Mouse (Mus musculus) splenic B cell, adult 2 months (primary cell): Measurements from ENCODE around the gene Gprc5a.

Source experiments
- DNase-seq: peaks from one replicate; pipeline ENCODE4 v3.0.0-alpha.2; 2011; ENCODE audit warnings: low read depth, low spot score
- H3K27me3 ChIP-seq: 2 replicates; pipeline ENCODE4 v1.6.1; 2012; ENCODE audit warnings: mild to moderate bottlenecking, low read length, moderate library complexity, mixed read lengths; ENCODE audit not compliant: control insufficient read depth, poor library complexity, insufficient read depth, severe bottlenecking
- H3K36me3 ChIP-seq: 2 replicates; pipeline ENCODE4 v1.6.1; 2012; ENCODE audit warnings: mild to moderate bottlenecking, low read length, moderate library complexity, mixed read lengths; ENCODE audit not compliant: control insufficient read depth, poor library complexity, insufficient read depth, severe bottlenecking

The Gprc5a gene

DNA sequence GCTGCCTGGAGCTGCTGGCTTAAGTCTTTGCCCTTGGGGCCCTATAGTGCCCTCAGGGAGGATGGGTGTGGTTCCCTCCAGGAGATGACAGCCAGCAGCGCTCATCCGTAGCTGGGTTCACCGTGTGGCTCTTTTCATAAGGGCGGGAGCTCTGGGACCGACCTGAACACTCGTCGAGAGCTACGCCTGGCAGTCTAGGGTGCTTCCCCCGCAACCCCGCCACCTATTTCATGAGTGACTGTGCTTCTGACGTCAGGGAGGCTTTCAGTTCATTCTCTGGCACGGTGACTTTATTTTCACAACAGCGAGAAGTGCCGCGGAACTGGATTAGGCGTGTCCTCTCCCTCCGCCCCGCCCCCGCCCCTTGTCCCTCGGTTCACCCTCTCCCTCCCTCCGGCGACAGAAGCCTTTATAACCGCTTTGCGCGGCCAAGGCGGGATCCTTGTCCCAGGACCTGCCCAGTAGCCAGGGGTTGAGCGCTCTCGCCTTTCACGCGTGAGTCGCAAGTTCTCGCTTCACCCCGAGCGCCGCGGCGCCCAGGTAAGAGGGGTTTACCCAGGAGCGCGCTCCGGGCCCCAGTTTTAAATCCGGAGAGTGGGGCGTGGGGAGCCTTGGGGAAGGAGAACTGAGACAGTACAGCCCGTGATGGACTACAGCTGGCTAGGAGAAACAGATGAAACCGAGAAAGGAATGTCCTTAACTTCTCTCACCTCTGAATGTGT lies at the start of gene Gprc5a:
Gene Gprc5a, plus strand, starts transcription at position 416 of the 722 bp plus-strand sequence.
- H3K27me3 ChIP-seq: no peaks in the 10 kb centered on the region
- H3K36me3 ChIP-seq: no peaks in the 10 kb centered on the region
- DNase-seq: peak; percentile 86

DNA sequence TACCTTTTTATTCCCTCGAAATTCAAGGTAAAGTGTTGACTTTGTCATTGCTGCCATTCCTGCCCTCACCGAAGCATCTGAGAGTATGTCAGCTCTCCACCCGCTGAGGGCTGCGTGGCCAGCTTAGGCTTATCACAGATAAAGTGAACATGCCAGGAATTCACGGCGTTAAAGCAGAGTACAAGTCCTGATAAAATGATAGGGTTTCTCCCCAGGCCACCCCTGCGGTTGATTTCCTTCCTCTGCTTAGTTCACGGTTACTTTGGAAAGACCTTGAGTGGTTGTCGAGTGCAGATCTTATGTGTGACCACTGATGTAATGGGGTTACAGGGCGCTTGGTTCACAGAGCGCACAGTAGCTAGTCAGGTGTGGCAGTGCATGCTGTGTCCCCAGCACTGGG lies 48.2 kb upstream of the Gprc5a start:
- H3K27me3 ChIP-seq: no peaks in the 10 kb centered on the region
- no peak for DNase-seq

DNA sequence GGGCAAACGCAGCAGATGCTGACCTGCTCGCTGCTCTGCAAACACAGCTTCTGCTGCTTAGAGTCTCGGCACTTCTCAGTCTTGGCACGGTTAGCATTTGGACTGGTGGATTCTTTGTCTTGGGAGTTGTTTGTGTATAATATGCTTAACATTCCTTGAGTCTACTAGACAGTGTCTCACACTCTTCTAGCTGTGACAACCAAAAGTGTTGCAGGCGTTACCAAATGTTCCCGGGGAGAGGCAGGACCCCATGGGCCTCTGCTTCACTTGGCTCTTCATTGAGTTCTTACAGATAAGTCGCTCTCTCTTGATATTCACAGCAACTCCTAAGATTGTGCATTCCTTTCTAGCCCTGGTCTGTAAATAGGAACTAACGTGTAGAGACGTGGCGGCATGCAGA lies 45.9 kb upstream of the Gprc5a start:
- Histone ChIP-seq H3K27me3 (no peaks in the 10 kb centered on the region), H3K36me3 (peaks cover 18% of the 10 kb centered on the region)
- DNase-seq: no peak

More for the DNA sequence above, 48.2 kb upstream of the Gprc5a start:
- peaks cover 18% of the 10 kb centered on the region for H3K36me3 ChIP-seq

DNA sequence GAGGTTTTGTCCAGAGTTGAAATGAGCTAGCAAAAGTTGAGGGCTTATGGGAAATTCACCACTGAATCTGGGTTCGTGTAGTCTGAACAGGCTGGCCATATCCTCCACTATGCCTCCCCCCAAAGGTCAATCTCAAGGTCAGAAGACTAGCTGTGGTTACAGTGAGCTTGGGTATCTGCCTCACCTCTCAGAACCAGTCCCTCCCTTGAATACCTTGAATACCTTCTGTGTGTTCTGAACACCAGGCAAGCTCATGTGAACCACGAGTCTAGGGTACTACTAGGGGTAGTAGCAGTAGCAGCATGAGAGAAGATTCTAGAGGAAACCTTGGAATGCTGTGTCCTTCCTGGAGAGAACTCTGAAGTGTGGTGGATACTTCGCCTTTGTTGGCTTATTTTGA lies 43.8 kb upstream of the Gprc5a start:
- no peak for DNase-seq
- no peaks in the 10 kb centered on the region for H3K27me3 ChIP-seq
- peaks cover 13% of the 10 kb centered on the region for H3K36me3 ChIP-seq

DNA sequence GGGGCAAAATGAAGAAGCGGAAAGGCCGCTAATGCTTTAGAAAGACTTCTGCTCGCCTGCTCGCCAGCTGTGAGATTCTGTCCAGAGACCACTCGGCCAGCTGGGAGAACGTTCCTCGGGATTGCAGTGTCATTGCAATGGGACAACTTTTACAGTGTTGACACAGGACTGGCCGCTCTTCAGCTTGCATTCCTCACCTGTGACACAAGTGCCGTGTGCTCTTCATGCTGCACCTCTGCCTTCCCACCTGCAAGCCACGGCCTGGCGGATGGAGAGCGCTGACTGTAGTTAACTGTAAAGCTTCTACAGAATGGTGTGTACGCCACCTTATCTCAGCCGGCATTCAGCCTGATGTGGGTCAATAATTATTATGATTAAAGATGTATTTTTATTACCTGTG lies 42.1 kb upstream of the Gprc5a start:
- Histone ChIP-seq H3K36me3 (peaks cover 9% of the 10 kb centered on the region), H3K27me3 (no peaks in the 10 kb centered on the region)
- DNase-seq: no peak

DNA sequence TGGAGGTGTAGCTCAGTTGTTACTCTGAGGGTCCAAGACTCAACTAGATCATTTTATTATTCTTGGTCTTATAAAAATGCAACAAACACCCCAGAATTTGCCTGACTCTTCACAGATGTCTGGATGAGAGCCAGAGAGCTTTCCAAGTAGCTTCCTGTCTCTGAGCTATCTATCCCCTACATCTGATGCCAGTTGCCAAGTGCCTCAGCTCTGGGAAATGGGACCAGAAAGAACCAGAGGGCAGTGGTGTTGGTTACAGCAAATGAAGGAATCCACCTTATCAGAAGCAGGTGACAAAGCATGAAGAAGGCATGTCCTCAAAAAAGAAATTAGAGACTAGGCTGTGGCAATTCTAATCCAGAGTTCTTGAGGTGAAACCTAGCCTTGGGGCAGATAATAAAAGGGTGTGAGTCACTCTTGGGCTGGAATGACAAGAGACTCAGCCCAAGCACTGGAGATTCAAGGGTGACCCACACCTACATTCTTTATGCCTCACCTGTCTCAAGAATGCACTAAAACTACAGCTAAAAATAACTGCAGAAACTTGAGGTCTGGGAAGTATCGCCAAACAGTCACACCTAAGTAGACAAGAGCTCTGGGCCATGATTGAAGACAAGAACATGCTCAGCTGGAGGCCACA lies 40.5 kb upstream of the Gprc5a start:
- no peak for DNase-seq
- Histone ChIP-seq H3K36me3 (peaks cover 7% of the 10 kb centered on the region), H3K27me3 (no peaks in the 10 kb centered on the region)

DNA sequence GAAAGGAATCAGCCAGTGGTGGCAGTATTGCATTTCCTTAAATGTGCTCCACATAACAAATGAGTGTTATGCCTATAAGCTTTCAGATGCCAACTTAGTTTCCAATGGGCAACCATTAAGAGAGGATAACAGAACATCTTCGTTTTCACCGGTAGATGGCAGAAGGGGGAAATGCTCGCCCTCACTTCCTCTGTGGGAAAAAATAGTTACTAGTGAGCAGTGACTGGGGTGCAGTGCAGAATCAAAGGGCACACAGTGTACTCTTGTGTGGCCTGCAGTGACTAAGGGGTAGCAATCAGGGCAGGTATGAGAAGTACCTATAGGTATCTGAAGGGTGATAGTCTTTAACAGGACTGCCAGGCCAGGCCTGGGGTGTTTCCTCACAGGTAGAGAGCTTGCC lies 39.2 kb upstream of the Gprc5a start:
- peak; percentile 57 for DNase-seq
- peaks cover 3% of the 10 kb centered on the region for H3K36me3 ChIP-seq
- H3K27me3 ChIP-seq: no peaks in the 10 kb centered on the region

DNA sequence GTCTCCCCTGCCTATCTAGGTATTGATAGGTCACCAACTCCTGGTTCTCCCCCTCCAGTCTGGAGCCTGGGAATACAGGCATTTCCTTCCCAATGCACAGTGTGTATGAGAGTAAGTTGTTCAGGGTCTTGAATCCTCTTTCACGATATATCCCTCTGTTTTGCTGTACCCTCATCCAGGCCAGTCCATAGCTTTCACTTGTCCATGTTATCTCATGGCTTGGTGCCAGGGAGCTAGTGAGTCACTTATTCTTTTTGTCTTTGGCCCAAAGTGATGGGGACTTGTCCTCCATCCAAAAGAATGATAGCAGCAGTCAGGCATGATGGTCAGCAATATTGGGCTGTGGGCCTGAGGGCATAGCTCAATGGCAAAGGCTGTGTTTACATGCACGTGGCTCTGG lies 38.7 kb upstream of the Gprc5a start:
- Histone ChIP-seq H3K36me3 (no peaks in the 10 kb centered on the region; the same call in 1 of the 2 replicates), H3K27me3 (no peaks in the 10 kb centered on the region)
- no peak for DNase-seq

DNA sequence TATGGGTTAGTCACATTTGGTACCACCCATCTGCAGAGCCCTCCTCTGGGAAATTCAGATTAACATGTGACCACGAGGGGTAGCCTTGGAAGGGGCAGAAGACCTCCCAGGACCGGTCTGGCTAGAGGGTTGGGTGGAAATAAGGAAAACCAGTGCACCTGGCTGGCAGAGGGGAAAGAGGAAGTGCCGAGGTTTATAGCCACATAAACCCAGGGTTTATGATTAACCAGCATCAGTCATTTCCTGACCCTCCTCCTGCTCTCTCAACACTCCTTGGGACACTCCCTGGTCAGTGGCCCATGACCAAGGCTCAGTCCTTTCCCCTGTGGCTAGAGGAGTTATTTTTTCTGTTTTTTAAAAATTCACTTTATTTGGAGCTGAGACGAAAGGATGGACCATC lies 36.2 kb upstream of the Gprc5a start:
- H3K36me3 ChIP-seq: no peaks in the 10 kb centered on the region
- DNase-seq: no peak

DNA sequence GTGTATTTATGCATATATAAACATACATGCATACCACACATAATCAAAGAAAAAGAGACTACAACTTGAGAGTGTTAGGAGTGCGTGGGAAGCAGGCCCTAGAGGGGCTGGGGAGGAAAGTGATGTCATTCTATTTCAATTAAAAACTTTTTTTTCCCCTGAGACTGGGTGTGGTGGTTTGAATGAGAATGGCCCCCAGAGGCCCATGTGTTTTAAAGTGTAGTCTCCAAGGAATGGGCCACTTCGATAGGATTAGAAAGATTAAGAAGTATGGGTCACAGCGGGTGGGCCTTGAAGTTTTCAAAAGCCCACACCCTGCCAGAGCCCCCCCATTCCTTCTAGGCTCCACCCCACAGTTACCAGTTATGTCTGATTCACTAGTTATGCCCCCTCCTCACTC lies 26.8 kb upstream of the Gprc5a start:
- Histone ChIP-seq H3K27me3 (no peaks in the 10 kb centered on the region), H3K36me3 (no peaks in the 10 kb centered on the region)
- no peak for DNase-seq

More for the DNA sequence above, 36.2 kb upstream of the Gprc5a start:
- no peaks in the 10 kb centered on the region for H3K27me3 ChIP-seq

DNA sequence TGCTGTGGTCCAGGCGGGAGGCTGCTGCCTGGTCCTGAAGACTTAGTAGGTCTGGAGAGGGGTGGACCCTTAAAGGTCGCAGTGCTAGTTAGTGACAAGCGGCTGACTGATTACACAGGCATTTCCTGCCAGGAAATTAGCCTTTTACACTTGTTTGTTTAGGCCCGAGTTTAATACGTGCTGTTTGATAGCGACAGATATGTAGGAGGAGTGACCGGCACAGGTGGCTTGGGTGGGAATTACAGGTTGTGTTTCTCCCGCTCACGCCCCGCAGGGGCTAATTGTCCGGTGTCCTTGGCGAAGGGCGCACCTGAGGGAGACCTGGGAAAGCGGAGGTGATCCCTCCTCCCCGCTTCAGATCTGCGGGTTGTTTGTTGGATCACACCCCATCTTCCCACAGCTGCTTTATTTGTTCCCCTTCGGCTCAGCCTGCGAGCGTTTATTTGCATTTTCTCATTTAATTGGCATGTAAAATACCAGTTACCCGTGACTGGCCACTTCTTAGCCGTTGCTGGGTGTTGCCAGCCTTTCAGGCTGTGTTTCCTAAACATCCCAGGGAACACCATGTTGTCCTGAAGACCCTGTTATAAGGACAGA lies 25.1 kb upstream of the Gprc5a start:
- DNase-seq: no peak
- no peaks in the 10 kb centered on the region for H3K36me3 ChIP-seq
- H3K27me3 ChIP-seq: no peaks in the 10 kb centered on the region

DNA sequence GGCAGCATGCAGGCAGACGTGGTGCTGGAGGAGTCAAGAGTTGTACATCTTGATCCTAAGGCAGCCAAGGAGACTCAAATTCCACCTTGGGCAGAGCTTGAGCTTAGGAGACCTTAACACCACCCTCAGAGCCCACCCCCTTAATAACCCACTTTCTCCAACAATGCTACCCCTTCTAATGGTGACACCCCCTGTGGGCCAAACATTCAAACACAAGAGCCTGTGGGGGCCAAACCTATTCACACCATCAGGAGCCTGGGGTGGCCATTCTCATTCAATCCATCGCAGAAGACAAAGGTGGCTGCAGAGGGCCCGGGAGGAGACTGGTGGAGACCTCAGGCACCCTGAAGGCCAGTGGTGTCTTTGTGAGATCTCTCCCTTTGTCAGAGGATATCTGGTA lies 23.5 kb upstream of the Gprc5a start:
- no peaks in the 10 kb centered on the region for H3K36me3 ChIP-seq
- H3K27me3 ChIP-seq: no peaks in the 10 kb centered on the region
- no peak for DNase-seq

DNA sequence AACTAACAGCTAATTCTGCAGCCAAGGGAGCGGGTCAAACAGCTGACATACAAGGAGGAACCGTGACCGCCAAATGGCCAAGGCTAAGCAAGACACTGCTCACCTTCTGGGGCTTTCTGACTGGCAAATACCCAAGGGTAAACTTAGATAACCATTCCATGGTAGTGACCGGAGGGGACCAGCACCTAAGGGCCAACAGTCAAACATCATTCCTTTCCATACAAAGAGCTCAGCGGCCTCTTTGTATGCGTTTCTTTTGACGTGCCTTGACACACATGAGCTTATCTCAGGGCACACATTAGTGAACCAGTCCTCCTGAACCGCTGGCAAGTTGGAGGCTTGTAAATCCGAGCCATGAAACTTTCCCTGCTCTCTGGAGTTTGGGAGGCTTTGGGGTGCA lies 18.2 kb upstream of the Gprc5a start:
- no peaks in the 10 kb centered on the region for H3K27me3 ChIP-seq
- DNase-seq: peak; percentile 12
- no peaks in the 10 kb centered on the region for H3K36me3 ChIP-seq

DNA sequence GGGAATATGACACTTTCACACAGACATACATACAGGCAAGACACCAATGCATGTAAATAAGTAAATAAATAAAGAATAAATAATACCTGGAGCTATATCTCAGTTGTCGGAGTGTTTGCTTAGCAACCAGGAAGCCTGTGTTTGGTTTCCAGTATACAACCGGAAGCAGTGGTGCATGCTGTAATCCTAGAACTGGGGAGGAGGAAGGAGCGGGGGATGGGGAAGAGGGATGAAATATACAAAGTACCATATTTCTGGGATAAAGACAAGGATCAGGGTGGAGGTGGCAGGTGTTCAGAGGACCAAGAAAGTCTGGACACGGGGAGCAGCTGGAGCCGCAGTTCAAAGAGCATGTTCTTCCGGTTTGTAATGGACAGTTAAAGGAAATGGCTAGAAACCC lies 16.9 kb upstream of the Gprc5a start:
- no peaks in the 10 kb centered on the region for H3K27me3 ChIP-seq
- no peaks in the 10 kb centered on the region for H3K36me3 ChIP-seq
- DNase-seq: no peak

DNA sequence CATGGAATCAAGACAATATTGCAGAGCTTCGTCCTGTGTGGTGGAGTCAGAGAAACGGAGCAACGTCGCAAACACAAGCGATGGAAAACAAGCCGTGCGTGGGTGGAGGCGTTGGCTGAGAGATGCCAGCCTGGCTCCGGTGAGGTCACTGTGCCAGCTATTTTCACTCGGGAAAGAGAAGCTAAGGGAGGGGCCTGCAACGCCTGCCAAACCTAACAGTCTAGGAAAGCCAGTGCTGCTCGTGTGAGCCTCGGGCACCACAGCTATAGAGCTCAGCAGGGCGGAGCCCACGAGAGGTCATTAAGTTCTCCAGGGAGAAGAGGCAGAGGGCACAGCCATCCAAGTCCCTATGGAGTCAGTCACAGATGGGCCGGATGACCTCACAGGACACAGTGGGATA lies 16.5 kb upstream of the Gprc5a start:
- H3K27me3 ChIP-seq: no peaks in the 10 kb centered on the region
- H3K36me3 ChIP-seq: no peaks in the 10 kb centered on the region
- DNase-seq: no peak
